Mouse (Mus musculus) ovary, postnatal 36 days (tissue): ENCODE measurements around the gene Myo10.

ENCODE experiments used
- DNase-seq: peaks from one replicate; pipeline ENCODE4 v3.0.0; 2022; ENCODE audit warnings: low spot score, mixed read lengths

Myo10 gene

DNA sequence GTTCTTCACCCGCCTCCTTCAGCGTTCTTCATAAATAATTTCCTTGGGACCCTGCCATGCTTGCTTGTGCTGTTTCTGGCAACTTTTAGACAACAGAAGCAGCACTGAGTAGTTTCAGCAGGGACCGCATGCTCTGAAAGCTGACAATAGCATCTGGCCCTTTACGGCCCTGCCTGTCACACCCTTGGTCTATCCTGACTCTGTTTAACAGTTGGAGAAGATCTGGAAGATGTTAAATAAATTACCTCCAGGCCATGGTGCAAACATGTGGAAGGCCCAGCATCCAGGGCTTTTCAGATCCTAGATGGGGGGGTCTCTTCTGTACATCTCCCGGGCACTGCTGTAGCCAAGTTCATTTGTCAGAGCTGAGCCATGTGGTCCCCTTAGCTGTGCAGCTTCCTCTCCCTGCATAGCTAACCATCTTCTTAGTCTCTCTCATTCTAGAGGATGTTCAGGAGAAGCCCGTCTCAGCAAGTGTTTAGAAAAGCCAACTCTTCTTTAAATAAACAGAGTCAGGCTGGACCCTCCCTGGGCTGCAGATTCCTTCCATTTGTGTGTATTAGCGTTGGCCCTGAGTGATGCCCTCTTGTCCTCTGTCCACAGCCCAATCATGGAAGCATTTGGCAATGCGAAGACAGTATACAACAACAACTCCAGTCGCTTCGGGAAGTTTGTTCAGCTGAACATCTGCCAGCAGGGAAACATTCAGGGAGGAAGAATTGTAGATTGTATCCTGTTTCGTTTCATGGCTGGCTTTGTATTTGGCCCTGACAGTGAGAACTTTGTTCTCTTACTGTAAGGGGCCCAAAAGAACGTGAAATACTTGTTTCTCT, 101.2 kb downstream of the Myo10 start:
- DNase-seq = no peak

DNA sequence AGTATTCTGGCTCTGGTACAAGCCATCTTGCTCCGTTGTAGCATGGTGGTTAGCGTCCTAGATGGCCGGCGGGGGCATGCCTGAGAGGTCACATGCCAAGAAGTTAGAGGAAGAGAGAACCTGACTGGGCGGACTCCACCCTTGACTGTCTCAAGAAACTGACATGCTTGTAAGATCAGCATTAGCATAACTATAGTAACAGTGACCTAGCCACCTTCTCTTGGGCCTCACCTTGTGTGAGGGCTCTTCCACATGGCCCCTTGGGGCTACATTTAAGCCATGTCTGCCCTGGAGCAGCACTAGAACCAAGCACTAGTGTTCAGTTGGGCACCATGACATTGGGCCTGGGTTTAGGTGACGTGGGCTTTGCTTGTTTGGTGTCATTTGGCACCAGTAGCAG, 102.2 kb downstream of the Myo10 start:
- no peak for DNase-seq

- no peak for DNase-seq
Observed at GRCm38 (mm10) chr15:25726814-25727213, 104.5 kb downstream of the Myo10 start.

GRCm38 (mm10) chr15:25728501-25728900, 106.2 kb downstream of the Myo10 start:
- no peak for DNase-seq

- DNase-seq = no peak
Observed at GRCm38 (mm10) chr15:25731053-25731452, 108.7 kb downstream of the Myo10 start.

DNA sequence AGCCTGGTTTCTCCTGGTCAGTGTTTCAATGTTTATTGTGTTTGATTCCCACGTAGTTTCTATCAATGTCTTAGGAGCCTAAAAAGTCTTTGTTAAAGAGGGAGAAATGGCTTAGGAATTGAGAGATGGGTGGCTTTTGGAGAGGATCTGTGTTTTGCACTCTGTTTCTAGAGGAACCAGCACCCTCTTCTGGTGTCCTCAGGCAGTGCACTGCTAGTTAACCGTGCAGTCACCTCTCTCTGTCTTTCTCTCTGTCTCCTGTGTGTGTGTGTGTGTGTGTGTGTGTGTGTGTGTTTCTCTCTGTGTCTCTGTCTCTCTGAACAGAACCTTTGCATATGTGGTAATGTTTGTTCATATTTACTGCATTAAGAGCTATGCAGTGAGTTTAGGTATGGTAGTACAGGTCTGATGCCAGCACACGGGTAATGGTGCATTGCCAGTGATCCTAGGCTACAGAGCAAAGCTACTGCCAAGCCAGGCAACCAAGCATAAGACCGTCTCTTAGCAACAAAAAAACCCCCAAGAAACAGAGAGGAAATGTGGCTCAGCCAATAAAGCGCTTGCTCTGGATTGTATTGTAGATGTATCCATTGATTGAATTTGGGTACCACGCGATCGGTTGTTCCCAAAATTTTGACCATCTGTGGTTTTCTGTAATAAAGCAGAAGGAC, 110.6 kb downstream of the Myo10 start:
- no peak for DNase-seq

DNA sequence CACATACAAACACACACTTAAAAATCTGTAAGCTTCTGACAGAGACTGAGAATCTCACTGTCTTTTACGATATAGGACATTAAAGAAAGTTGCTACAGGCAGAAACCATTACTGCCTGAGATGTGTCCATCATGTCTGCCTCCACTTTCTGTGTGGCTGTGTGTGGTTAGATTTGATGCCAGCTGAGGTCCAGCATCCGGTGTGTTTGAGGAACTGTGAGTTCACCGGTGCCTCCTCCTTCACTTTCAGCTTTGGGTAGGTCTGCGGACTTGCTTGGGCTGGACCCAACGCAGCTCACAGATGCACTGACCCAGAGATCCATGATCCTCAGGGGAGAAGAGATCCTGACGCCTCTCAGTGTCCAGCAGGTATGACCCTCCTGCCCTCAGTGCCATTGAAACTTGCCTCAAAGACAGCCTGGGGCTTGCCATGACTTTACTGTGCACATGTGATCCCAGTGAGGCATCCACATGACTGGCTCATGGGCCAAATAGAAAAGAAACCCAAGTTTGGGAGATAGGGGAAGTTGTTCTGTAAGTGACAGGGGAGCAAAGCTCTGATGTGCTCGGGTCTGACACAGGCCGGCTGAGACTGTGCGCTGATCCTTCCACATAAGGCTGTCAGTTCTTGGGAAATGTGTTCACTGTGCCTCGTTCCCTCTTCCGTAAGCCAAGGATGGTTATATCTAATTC, 111.6 kb downstream of the Myo10 start:
- DNase-seq = no peak

DNA sequence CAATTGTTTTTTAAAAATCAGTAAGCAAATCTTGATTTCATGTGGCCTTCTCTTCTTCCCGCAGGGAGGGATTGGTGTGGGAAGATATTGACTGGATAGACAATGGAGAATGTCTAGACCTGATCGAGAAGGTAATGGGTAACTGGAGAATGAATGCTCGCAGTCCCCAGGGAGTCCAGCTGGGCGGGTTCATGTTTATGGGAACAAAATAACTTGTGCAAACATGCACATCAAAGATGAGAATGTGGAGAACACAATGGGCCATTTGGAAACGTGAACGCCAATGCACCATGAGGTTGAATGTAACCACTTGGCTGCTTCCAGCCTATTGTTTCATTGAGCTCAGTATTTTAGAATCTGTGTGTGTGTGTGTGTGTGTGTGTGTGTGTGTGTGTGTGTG, 114.2 kb downstream of the Myo10 start:
- no peak for DNase-seq

DNA sequence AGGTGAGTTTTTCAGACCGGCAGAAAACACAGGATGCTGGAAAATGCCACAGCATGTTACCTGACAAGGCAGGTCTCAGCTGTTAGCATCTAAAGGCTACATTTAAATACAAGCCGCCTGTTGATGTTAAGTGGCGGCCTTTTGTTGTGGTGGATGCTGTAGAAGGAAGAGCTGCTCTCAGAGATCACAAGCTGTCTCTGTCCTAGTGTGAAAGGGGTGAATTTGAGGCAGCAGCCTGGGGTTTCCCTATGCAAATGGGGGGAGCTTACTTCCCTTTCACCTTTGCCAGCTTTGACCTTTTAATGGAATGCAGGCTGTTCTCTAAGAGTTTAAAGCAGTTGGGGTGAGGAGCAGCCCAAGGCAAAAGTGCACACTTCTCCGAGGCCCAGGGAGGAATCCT, 117.9 kb downstream of the Myo10 start:
- no peak for DNase-seq

- no peak for DNase-seq
Observed at GRCm38 (mm10) chr15:25742196-25742595, 119.9 kb downstream of the Myo10 start.

GRCm38 (mm10) chr15:25751510-25751909, 129.2 kb downstream of the Myo10 start:
- no peak for DNase-seq

DNA sequence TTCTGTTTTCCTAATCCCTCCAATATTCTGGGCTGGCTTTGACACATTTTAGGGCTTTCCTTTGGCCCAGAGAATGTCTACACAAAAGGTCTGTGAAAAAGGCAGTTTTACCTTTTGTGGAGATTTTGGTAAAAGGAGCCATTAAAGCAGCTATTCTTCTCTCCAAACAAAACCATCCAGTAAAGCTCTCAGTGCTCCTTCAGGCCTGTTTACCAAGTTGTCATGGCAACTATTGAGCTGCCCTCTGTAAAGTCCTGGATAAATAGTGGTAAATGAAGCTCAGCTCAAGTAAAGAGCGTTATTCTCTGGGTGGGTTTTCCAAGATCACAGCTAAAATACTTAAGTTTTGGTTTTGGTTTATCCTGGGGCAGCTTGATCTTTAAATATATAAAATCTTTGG, 130.3 kb downstream of the Myo10 start:
- no peak for DNase-seq

GRCm38 (mm10) chr15:25753003-25753402, 130.7 kb downstream of the Myo10 start:
- DNase-seq = no peak

DNA sequence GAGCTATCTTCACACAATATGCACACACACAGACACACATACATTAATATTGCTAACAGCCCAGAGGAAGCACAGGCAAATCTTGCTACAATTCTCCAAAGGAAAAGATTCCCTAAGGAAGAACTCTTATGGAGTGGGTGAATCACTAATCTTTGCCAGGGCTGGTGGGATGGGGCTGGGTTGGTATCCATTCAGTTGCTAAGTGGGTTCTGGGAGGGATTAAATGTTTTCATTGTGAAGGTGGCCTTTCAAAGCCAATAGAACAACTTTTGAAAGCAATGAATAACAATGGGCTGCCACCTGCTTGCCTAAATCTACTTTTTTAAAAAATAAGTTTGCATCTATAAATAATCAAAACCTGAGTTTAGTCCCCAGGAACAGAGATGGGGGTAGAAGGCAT, 131.6 kb downstream of the Myo10 start:
- DNase-seq = no peak

DNA sequence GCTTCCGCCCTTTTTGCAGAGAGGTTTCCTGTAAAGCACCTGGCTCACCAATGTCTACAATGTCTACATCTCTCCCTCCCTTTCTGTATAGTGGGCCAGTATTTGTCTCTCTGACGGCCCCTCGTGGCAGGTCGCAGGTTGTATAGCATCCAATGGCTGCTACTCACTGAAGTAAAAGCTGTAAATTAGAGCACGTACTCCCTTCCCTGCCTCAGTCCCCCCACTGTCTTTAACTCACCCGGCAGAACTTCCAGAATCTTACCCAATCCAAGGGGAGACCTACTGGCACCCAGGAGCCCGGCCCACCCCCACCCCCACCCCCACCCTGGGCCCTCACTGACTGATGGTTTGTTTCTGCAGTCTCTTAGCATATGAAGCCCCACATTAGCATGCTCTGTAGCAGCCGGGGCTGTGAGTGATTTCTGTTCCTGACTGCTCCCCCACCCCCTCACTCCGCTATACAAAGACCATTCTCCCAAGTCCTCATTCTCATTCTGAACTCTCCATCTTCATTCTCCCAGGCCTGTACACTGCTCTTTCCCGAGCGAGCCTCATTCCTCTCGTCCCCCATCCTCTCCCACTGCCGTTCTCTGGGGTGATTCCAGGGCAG, 132.1 kb downstream of the Myo10 start:
- no peak for DNase-seq

DNA sequence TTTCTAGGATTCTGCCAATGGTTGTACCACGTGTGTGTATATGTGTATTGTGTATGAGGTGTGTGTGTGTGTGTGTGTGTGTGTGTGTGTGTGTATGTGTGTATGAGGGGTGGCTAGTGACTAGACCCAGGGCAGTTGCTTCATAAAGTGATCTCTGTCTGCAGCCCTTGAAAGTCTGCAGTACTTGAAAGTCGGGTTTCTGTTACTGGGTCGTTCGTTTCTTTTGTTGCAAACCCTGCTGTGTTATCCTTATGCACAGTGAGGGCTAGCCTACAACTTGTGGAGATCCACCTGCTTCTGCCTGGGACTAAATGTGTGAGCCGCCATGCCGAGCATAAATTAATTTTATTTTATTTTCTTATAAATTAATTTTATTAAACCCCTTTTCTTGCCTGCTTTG, 133.2 kb downstream of the Myo10 start:
- no peak for DNase-seq

DNA sequence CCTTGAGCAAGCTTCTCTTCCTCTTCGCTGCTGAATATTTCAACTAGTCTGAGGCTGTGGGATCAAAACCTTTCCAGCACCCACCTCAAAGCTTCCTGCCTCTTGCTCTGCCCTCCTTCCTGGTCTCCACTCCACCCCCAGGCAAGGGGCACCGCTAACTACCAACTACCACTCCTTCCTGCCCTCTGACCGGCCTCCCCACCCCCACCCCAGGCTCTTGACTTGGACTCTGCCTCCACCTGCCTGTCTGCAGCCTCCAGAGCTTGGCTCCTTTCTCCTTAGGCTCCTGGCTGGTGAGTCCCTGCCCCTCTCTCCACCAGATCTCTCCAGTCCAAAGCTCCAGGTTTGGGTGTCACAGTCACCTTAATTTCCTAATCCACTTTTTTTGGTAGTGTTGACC, 133.7 kb downstream of the Myo10 start:
- no peak for DNase-seq

GRCm38 (mm10) chr15:25758037-25758436, 135.7 kb downstream of the Myo10 start:
- no peak for DNase-seq

DNA sequence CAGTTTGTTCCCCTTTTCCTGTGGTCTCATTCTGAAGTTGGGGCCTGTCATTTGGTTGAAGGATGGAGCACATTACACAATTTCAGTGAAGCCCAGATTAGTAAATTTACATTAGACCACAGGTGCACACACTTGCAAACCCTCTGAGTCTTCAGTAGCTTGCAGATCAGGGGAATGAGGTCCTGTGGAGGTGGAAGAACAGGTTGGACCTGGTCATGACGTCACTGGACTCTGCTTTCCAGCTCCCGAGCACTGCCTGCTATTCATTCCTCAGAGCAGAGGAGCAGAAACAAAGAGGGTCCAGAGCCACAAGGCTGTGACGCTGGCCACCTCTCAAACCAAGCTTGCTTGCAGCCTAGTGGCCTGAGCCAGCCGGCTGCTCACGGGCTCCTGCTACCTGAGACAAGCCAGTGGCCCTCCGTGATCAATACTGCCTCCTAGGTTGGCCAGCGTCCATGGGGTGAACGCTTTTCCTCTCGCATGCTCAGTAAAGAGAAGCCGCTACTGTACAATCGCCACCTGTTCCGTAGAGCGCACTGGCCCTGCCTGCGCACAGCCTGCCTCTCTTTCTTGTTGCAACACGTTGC, 136.3 kb downstream of the Myo10 start:
- DNase-seq = peak; percentile 28

- no peak for DNase-seq
Observed at GRCm38 (mm10) chr15:25760304-25760703, 138.0 kb downstream of the Myo10 start.

DNA sequence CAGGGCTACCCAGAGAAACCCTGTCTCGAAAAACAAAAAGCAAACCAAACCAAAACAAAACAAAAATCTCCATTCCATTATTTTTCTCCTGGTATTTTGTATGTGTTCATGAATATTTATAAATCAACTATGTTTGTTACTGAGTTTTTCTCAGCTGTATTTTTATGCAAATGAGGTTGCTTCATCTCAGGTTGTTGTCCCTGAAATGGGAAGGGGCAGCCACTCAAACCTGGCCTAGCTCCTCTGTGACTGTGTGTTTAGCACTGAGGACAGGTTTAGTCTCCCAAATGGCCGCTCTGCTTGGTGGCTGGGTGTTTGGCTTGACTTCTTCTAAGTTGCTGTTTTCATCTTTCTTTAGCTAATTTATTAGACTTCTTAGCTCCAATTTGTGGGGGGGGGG, 138.7 kb downstream of the Myo10 start:
- no peak for DNase-seq

DNA sequence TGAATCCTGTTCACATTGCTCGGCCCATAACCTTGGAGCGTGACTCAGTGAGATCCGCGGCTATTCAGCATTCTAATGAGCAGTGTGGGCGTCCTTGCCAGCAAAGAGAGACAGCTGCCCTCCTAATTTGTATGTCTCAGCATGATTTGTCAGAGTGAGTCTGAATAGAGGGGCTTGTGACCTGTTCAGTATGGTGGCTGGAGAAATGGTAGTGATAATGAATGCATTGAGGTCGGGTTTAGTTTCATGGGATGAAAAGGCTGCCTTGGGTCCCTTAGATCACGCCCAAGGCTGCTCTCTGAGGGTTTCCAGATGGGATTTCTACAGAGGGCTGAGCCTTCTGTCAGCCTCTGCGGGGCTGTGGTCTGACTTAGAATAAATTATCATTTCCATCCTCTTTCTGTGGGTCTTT, 139.5 kb downstream of the Myo10 start:
- no peak for DNase-seq
